Mouse (Mus musculus) embryonic stem cell, embryonic (primary cell): ENCODE results near the gene Mrpl27.

ENCODE experiments used
- CTCF ChIA-PET, 4 experiments: fragments of 300-600 bp in 2 of 4; fragments of 350-600 bp in 2 of 4; sonication (Branson Sonifier 250); formaldehyde crosslinking; loops; one replicate each; lab custom pipeline; 2022; ENCODE audit warnings: inconsistent platforms in 2 of 4; lab: Charles Lee
- POLR2A ChIA-PET, 4 experiments: fragments of 300-600 bp in 2 of 4; fragments of 350-600 bp in 2 of 4; sonication (Branson Sonifier 250); formaldehyde crosslinking; loops; one replicate each; lab custom pipeline; 2022; ENCODE audit warnings: antibody characterized with exemption in 4 of 4, inconsistent platforms in 1 of 4; lab: Charles Lee

Gene Mrpl27

DNA sequence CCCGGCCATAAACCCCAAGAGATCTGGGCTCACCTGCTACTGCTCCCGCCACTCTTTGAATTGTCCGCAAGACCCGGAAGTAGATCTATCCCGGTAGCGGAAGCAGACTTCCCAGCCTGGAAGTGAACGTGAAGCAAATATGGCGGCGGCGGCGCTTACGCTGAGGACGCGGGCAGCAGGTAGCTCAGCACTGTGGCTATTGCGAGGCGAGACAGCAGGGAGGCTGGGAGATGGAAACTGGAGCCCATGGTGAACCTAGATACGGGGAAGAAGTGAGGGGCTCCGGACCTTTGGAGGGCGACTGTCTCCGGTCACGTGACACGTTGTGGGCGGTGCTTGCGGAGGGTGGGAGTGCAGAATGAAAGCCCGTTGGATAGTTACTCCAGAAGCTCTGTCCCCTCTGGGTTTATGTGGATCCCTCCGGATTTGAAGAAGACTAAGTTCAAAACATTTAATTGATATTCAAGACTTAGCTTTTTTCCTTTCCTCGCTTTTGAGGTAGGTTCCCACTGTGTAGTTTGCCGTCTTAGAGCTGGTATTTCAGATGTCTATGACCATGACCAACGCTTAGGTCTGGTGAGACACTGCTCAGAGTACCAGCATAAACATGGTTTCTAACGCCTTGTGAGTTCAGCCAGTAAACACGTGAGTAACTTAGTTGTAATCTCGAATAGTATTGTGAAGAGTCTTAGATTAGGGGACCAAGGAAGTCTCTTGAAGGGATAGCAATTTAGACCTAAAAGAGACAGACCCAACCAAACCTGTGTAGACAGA is at the start of gene Mrpl27, which contains the start of gene Eme1:
TSS of gene Mrpl27 (plus strand) at position 105 of the 774 bp plus-strand sequence.
TSS of gene Eme1 (minus strand) at position 302 of the 774 bp plus-strand sequence.
- ChIA-PET POLR2A (interaction anchor here (0.7 to 3.7 kb wide), 38 partner anchors 8 to 443 kb away, joined by 3 to 22 read pairs (median 5); partner anchors contain the start of genes Lrrc59 (in 3 of the 4), Xylt2 (in 3 of the 4), Cacna1g (in 1 of the 4) and Tob1 (in 1 of the 4)), CTCF (interaction anchor here in 2 of 4 experiments (0.6 to 1.0 kb wide), 5 partner anchors 24 to 854 kb away, joined by 3 to 14 read pairs (median 3); partner anchors contain the start of gene Lrrc59 (in 1 of the 2))

DNA sequence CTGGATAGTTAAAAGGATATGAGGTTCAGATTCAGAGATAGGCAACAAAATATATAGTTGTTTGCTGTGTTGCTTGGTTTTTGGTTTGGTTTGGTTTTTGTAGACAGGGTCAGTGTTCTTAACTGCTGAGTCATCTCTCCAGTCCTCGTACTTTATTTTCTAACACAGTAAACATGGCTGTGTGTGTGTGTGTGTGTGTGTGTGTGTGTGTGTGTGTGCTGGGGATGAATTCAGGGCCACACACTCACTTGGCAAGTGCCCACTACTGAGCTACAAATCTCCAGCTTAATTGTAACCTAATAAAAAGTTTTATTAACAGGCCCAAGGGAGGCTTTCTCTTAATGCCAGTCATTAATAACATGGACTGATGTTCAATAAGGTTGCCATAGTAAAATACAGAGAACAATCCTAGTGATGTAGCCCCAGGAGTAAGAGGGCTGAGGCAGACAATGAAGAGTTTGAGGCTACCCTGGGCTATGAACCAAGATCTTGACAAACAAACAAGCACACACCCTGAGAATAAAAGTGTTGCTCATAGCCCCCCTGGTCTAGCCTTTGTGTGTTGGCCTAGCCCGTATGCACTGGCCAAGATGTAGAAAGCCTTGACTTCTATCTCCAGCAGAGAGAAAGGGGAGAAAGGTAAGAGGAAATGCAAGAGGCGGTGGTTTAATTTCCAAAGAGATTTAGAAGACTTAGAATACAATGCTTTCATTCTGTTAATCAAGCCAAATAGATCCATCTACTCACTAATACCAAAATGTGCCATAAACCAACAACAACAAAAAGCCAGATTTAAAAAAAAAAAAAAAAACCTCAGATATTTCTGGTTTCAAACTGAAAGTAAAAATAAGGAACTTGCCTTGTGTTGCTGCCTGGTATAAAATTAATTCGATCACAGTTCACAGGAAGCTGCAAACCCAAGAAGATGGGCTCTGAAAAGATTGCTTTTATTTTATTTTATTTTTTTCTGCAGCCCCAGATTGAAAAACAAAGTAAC is 42.5 kb upstream of the Mrpl27 start:
- ChIA-PET CTCF (interaction anchor here in 2 of 4 experiments (0.6 to 1.5 kb wide), 3 partner anchors 9 to 113 kb away, joined by 3 to 14 read pairs (median 5); no protein-coding TSS in a partner anchor), POLR2A (interaction anchor here in 1 of 4 experiments (0.7 to 1.1 kb wide), 3 partner anchors 18 to 643 kb away, joined by 3 to 6 read pairs (median 4); partner anchors contain the start of gene Lrrc59)

- ChIA-PET POLR2A (interaction anchor here in 3 of 4 experiments (0.7 to 2.9 kb wide), 7 partner anchors 9 to 20 kb away, joined by 3 to 14 read pairs (median 3); partner anchors contain the start of gene Lrrc59 (in 2 of the 3)), CTCF (interaction anchor here in 2 of 4 experiments (0.9 to 1.8 kb wide), 2 partner anchors 15 kb away, joined by 3 to 5 read pairs; partner anchors contain the start of gene Lrrc59 (in 2 of the 2))
Observed at GRCm38 (mm10) chr11:94614603-94615002, 39.0 kb upstream of the Mrpl27 start.

DNA sequence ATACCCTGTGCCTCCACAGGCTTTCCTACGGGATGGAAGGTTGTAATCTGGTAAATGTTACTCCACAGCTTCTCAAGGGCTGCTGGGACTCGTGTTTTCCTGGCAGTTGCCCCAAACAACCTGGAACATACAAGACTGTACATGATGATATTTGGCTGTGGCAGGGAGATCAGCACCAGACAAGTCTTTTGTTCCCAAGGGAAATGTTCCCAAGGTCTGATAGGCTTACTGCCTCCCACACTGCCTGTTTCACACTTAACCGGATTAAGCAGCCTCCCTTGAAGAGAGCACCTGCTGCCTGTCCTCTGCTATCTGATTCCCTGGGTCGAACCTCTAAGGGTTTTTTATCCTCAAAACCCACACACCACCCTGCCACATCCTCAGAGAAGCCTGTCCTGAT is 38.1 kb upstream of the Mrpl27 start:
- POLR2A ChIA-PET = interaction anchor here in 3 of 4 experiments (0.6 to 2.9 kb wide), 6 partner anchors 9 to 1249 kb away, joined by 3 to 14 read pairs (median 4); partner anchors contain the start of gene Lrrc59 (in 2 of the 3)
- CTCF ChIA-PET = interaction anchor here in 2 of 4 experiments (0.5 to 1.8 kb wide), 2 partner anchors 14 to 15 kb away, joined by 3 to 5 read pairs; partner anchors contain the start of gene Lrrc59 (in 1 of the 2)

GRCm38 (mm10) chr11:94617646-94618045 is 35.9 kb upstream of the Mrpl27 start:
- CTCF ChIA-PET = interaction anchor here in 2 of 4 experiments (0.5 to 1.7 kb wide), 4 partner anchors 12 to 764 kb away, joined by 3 to 20 read pairs (median 4); partner anchors contain the start of gene Lrrc59 (in 1 of the 2)
- POLR2A ChIA-PET = interaction anchor here in 3 of 4 experiments (0.5 to 6.3 kb wide), 18 partner anchors 9 to 416 kb away, joined by 3 to 110 read pairs (median 5); partner anchors contain the start of genes Lrrc59 (in 2 of the 3) and Acsf2 (in 1 of the 3)

DNA sequence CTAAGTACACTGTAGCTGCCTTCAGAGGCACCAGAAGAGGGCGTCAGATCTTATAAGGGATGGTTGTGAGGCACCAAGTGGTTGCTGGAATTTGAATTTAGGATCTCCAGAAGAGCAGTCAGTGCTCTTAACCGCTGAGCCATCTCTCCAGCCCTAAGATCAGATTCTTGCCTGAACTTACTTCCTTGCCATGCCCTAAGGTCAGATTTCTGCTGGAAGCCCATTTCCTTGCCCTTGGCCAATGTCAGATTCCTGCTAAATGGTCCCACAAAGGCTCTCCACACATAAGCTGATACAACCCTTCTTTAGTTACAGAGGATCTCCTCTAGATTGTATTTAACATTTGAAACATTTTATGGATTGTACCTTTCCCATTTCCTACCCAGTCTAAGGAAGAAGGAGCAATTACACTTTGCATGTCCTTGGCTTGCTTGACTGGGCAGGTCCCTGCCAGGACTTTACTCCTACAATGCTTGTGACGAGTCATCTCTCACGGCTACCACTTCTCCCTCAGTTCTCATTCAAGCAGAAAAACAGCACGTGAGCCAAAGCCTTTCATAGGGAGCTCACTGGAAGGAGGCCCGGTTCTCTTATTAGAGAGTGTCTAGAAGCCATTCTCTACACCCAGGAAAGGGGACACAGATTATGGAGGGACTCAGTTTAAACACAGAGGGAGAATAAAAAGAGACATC is 32.7 kb upstream of the Mrpl27 start:
- ChIA-PET CTCF (interaction anchor here (0.5 to 2.6 kb wide), 20 partner anchors 8 to 459 kb away, joined by 3 to 69 read pairs (median 5); partner anchors contain the start of genes Lrrc59 (in 3 of the 4), Chad (in 1 of the 4) and Spata20 (in 1 of the 4)), POLR2A (interaction anchor here in 3 of 4 experiments (0.6 to 6.3 kb wide), 23 partner anchors 9 to 410 kb away, joined by 3 to 110 read pairs (median 4); partner anchors contain the start of genes Lrrc59 (in 3 of the 3), Eme1 (in 2 of the 3), Mrpl27 (in 2 of the 3) and Tob1 (in 1 of the 3))

GRCm38 (mm10) chr11:94621458-94621852 is 32.1 kb upstream of the Mrpl27 start:
- POLR2A ChIA-PET = interaction anchor here (0.6 to 6.3 kb wide), 21 partner anchors 9 to 410 kb away, joined by 3 to 110 read pairs (median 4); partner anchors contain the start of genes Lrrc59 (in 3 of the 4), Eme1 (in 2 of the 4), Mrpl27 (in 2 of the 4) and Tob1 (in 1 of the 4)
- CTCF ChIA-PET = interaction anchor here (0.6 to 2.6 kb wide), 17 partner anchors 8 to 396 kb away, joined by 3 to 69 read pairs (median 5); partner anchors contain the start of genes Lrrc59 (in 3 of the 4), Chad (in 1 of the 4) and Spata20 (in 1 of the 4)

DNA sequence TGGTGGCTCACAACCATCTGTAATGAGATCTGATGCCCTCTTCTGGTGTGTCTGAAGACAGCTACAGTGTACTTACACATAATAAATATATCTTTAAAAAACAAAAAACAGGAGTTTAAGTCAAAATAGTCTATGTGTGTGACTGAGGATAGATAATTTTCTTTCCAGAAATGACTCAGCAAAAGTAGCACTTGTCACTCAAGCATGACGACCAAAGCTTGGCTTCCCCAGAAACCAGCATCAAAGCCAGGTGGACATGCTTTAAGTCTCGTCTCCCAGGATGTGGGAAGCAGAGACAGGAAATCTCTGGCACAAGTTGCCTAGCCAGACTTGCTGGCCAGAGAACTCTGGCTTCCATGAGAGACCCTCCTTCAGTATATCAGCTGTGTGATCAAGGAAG is 31.4 kb upstream of the Mrpl27 start:
- ChIA-PET CTCF (interaction anchor here in 3 of 4 experiments (0.6 to 2.6 kb wide), 11 partner anchors 8 to 397 kb away, joined by 3 to 69 read pairs (median 4); partner anchors contain the start of gene Lrrc59 (in 2 of the 3)), POLR2A (interaction anchor here (0.9 to 6.3 kb wide), 14 partner anchors 8 to 54 kb away, joined by 3 to 110 read pairs (median 4); partner anchors contain the start of genes Lrrc59 (in 3 of the 4), Eme1 (in 1 of the 4) and Mrpl27 (in 1 of the 4))

DNA sequence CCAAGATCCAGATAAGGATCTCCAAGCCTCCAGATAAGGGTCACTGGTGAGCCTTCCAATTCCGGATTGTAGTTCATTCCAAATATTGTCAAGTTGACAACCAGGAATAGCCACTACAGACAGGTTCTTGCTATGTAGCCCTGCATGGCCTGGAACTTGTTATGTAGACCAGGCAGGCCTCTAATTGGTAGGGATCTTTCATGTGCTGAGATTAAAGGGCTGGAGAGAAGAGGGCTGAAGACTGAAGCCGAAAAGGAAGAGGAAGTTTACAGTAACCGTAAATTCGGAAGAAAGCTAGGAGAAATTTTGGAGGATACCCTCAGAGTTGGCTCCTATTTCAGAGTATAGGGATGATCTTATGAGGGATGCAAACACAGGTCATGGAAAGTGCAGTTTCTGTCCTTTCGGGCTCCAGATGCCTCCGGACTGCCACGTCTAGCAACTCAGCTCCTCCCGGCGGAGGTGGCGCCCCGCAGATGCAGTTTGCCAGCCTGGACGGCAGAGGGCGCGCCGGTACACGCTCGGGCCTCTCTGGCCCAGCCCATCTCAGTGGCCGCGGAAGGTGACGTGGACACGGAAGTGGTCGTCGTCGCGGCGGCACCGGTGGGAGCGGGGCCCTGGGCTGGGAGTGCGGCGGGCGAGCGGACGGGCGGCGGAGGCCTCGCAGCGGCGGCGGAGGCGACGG is 24.2 kb upstream of the Mrpl27 start, which contains the start of gene Lrrc59:
TSS of gene Lrrc59 (plus strand) at position 569 of the 685 bp plus-strand sequence.
- ChIA-PET CTCF (interaction anchor here (0.5 to 2.8 kb wide), 61 partner anchors 8 to 418 kb away, joined by 3 to 69 read pairs (median 4); partner anchors contain the start of genes Ankrd40 (in 1 of the 4), Eme1 (in 1 of the 4), Mrpl27 (in 1 of the 4) and Spata20 (in 1 of the 4)), POLR2A (interaction anchor here (0.6 to 8.6 kb wide), 54 partner anchors 8 to 418 kb away, joined by 3 to 179 read pairs (median 5); partner anchors contain the start of genes Acsf2 (in 3 of the 4), Eme1 (in 3 of the 4), Mrpl27 (in 3 of the 4) and Tob1 (in 2 of the 4))

GRCm38 (mm10) chr11:94629884-94630198 is 23.7 kb upstream of the Mrpl27 start:
- ChIA-PET POLR2A (interaction anchor here in 3 of 4 experiments (0.6 to 8.6 kb wide), 47 partner anchors 9 to 723 kb away, joined by 3 to 179 read pairs (median 5); partner anchors contain the start of genes Eme1 (in 3 of the 3), Mrpl27 (in 3 of the 3), Acsf2 (in 2 of the 3) and Tob1 (in 2 of the 3)), CTCF (interaction anchor here in 3 of 4 experiments (0.5 to 2.8 kb wide), 41 partner anchors 9 to 236 kb away, joined by 3 to 69 read pairs (median 4); partner anchors contain the start of genes Eme1 (in 1 of the 3), Mrpl27 (in 1 of the 3) and Spata20 (in 1 of the 3))

GRCm38 (mm10) chr11:94630199-94631011 is 23.2 kb upstream of the Mrpl27 start:
- CTCF ChIA-PET = interaction anchor here in 3 of 4 experiments (0.5 to 2.8 kb wide), 22 partner anchors 9 to 403 kb away, joined by 3 to 69 read pairs (median 4); no protein-coding TSS in a partner anchor
- POLR2A ChIA-PET = interaction anchor here (0.6 to 8.6 kb wide), 43 partner anchors 9 to 722 kb away, joined by 3 to 179 read pairs (median 6); partner anchors contain the start of genes Eme1 (in 3 of the 4), Mrpl27 (in 3 of the 4), Acsf2 (in 2 of the 4) and Tob1 (in 2 of the 4)

DNA sequence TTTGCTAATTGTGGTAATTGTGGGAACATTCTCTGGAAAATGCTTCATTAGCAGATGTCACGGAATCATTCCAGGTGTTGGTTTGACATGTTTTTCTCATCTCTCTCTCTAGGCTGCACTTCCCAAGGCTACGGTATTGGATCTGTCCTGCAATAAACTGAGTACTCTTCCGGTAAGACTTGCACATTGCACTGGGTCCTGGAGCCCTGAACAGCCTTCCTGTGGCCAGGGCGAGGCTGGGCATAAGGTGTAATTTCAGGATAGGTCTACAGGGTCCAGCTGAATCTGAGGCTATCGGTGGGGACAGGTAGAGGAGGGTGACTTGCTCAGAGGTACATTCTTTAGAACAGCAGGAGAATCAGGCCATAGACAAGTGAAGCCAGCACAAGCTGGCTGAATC is 21.6 kb upstream of the Mrpl27 start:
- POLR2A ChIA-PET = interaction anchor here (0.6 to 8.6 kb wide), 9 partner anchors 9 to 23 kb away, joined by 3 to 179 read pairs (median 25); partner anchors contain the start of genes Eme1 (in 1 of the 4) and Mrpl27 (in 1 of the 4)
- CTCF ChIA-PET = no interaction called here

DNA sequence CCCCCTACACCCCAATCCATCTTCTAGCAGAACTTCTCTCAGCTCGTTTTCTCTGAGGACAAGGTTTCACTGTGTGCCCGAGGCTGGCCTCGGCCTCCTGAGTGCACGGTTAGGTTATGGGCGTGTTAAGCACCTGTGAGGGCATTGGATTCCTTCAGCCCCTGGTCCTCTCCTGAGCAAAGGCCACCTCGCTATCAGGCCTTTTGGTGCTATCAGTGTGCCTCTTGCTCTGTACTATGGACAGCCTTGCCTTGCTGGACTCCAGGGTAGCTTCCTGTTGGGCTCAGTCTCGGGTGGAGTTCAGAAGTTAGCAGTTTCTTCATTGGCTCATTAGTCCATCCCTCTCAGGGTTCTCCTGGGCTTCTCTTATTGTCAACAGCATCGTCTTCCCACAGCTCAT is 20.6 kb upstream of the Mrpl27 start:
- CTCF ChIA-PET = interaction anchor here in 1 of 4 experiments (2.4 kb wide), 1 partner anchor 12 kb away, joined by 15 read pairs; no protein-coding TSS in a partner anchor
- POLR2A ChIA-PET = interaction anchor here in 2 of 4 experiments (0.5 to 8.6 kb wide), 12 partner anchors 10 to 283 kb away, joined by 3 to 179 read pairs (median 6); partner anchors contain the start of genes Eme1 (in 1 of the 2), Mrpl27 (in 1 of the 2) and Xylt2 (in 1 of the 2)
